Mouse (Mus musculus) stomach, embryonic 15.5 days (tissue): ENCODE results near the gene Epb41l5. TPM values are rescaled to one million over a fixed set of nuclear protein-coding genes. Genes with fewer than 3 reads are reported as not detected.

Experiments used
- ATAC-seq: fragments of 200-750 bp; cut with Nextera tagmentation; 2 replicates; pipeline ENCODE4 v1.8.0; 2017; ENCODE audit warnings: low read depth, moderate number of reproducible peaks, moderate TSS enrichment; ENCODE audit not compliant: insufficient read depth, low FRiP score
- H3K27ac ChIP-seq: fragments of 300-500 bp; sonication (generic); 2 replicates; pipeline ENCODE4 v1.5.1; 2015; ENCODE audit warnings: mild to moderate bottlenecking, inconsistent platforms
- H3K27me3 ChIP-seq: fragments of 300-500 bp; sonication (generic); replicated peaks from 2 replicates; pipeline ENCODE4 v1.6.1; 2015; ENCODE audit warnings: inconsistent platforms
- H3K36me3 ChIP-seq: fragments of 300-500 bp; sonication (generic); 2 replicates; pipeline ENCODE4 v1.6.1; 2015; ENCODE audit warnings: inconsistent platforms
- H3K4me1 ChIP-seq: fragments of 300-500 bp; sonication (generic); 2 replicates; pipeline ENCODE4 v1.6.1; 2015; ENCODE audit warnings: inconsistent platforms
- H3K4me2 ChIP-seq: fragments of 300-500 bp; sonication (generic); 2 replicates; pipeline ENCODE4 v1.6.1; 2015; ENCODE audit warnings: mild to moderate bottlenecking, inconsistent platforms
- H3K4me3 ChIP-seq: fragments of 300-500 bp; sonication (generic); replicated peaks from 2 replicates; pipeline ENCODE4 v1.5.1; 2015; ENCODE audit warnings: inconsistent platforms
- H3K9ac ChIP-seq: fragments of 300-500 bp; sonication (generic); 2 replicates; pipeline ENCODE4 v1.6.1; 2015; ENCODE audit warnings: inconsistent platforms
- H3K9me3 ChIP-seq: fragments of 300-500 bp; sonication (generic); 2 replicates; pipeline ENCODE4 v1.6.1; 2016; ENCODE audit warnings: inconsistent platforms
- whole genome bisulfite sequencing: fragments of 180-500 bp; shearing (Covaris S2); methylation state at CpG from one replicate; pipeline ENCODE4 v1.1.7; 2015; 5-methylcytosine and 5-hydroxymethylcytosine counted together
- polyA plus RNA-seq: library from polyadenylated mRNA; unstranded; fragments of >200 nt; fragmentation: Nextera tagmentation; extraction: Ambion mirVana; gene quantifications from 2 replicates; pipeline ENCODE4 v1.2.1, GENCODE M21; 2015

The Epb41l5 gene
- polyA plus RNA-seq, 1 experiment from 2014 or later, result 35.1 TPM

- Histone ChIP-seq H3K9me3 (no peaks in the 10 kb centered on the region), H3K36me3 (no peaks in the 10 kb centered on the region), H3K4me3 (no peak overlapping the region), H3K27ac (no peak overlapping the region), H3K4me2 (no peak overlapping the region), H3K4me1 (no peaks in the 10 kb centered on the region), H3K9ac (no peak overlapping the region), H3K27me3 (no peaks in the 10 kb centered on the region)
- ATAC-seq, result no peak
- 78% methylated on average over 5 of the region's 5 CpGs for WGBS
Measured at GRCm38 (mm10) chr1:119544611-119545155, 104.1 kb downstream of the Epb41l5 start.

DNA sequence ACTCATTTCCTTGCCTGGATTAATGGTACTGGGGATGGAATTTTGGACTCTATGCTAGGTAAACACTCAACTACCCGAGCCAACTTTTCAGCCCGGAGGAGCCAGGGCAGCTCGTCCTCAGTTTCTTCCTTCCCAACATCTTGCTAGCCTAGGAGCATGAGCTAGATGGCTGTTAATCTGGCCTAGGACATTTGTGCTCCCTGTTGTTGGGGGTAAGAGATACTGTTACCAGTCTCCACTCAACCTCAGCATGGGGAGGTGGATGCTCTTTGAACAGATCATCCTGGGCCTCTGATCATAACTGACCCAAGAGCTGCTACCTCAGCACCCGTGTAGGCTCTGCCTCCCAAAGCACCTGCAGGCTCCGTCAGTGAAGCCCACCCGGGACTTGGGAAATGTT lies 105.5 kb downstream of the Epb41l5 start:
- Histone ChIP-seq H3K4me2 (no peak overlapping the region), H3K4me1 (no peaks in the 10 kb centered on the region), H3K27me3 (no peaks in the 10 kb centered on the region), H3K27ac (no peak overlapping the region), H3K36me3 (no peaks in the 10 kb centered on the region), H3K9me3 (no peaks in the 10 kb centered on the region), H3K4me3 (no peak overlapping the region), H3K9ac (no peak overlapping the region)
- 76% methylated on average over 6 of the region's 6 CpGs for WGBS
- ATAC-seq, result no peak

GRCm38 (mm10) chr1:119541570-119541969 lies 107.2 kb downstream of the Epb41l5 start:
- H3K36me3 ChIP-seq, result no peaks in the 10 kb centered on the region
- H3K27me3 ChIP-seq, result no peaks in the 10 kb centered on the region
- H3K9me3 ChIP-seq, result no peaks in the 10 kb centered on the region
- no peak overlapping the region for H3K27ac ChIP-seq
- no peak overlapping the region for H3K9ac ChIP-seq
- 48% methylated on average over 3 of the region's 3 CpGs for WGBS
- H3K4me3 ChIP-seq, result no peak overlapping the region
- ATAC-seq, result no peak
- no peaks in the 10 kb centered on the region for H3K4me1 ChIP-seq
- no peak overlapping the region for H3K4me2 ChIP-seq

DNA sequence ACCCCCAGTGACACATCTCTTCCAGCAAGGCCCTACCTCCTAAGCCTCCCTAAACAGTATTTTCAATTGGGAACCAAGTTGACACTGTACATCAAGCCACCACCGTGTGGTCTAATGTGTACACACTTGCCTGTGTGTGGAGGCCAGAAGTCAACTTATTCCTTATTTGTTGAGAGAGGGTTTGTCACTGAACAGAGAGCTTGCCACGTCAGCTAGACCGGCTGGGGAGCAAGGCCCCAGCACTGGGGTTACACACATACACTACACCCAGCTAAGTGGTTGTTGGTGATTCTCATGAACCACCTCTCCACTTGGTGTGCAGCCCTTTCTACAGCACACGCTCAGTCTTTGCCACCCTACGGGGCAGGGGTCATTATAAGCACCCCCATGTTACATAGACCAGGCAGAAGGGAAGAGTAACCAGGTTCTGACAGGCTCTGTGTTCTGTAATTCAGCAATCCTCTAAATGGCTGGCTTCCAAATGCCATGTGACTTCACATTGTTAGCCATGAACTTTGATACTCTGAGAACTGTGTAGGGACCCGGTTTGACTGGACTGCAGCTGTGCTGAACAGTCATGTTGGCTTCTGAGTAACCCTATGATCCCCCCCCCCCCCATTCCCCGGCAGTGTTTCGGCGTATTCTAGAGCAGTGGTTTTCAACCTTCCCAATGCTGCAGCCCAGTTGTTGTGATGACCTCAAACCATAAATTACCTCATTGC lies 107.8 kb downstream of the Epb41l5 start:
- no peak overlapping the region for H3K9ac ChIP-seq
- ATAC-seq, result peak; percentile 71; the same call in 1 of the 2 replicates
- H3K27me3 ChIP-seq, result no peaks in the 10 kb centered on the region
- H3K36me3 ChIP-seq, result no peaks in the 10 kb centered on the region
- no peaks in the 10 kb centered on the region for H3K4me1 ChIP-seq
- H3K4me3 ChIP-seq, result no peak overlapping the region
- no peaks in the 10 kb centered on the region for H3K9me3 ChIP-seq
- H3K4me2 ChIP-seq, result no peak overlapping the region
- WGBS, result 61% methylated on average over 9 of the region's 9 CpGs
- peak overlapping the region; percentile 44; the same call in 1 of the 2 replicates for H3K27ac ChIP-seq

- no peaks in the 10 kb centered on the region for H3K36me3 ChIP-seq
- WGBS, result 39% methylated on average over 2 of the region's 2 CpGs
- H3K4me2 ChIP-seq, result no peak overlapping the region
- no peak for ATAC-seq
- no peak overlapping the region for H3K9ac ChIP-seq
- no peak overlapping the region for H3K4me3 ChIP-seq
- H3K27ac ChIP-seq, result no peak overlapping the region
- no peaks in the 10 kb centered on the region for H3K27me3 ChIP-seq
- H3K4me1 ChIP-seq, result no peaks in the 10 kb centered on the region
- H3K9me3 ChIP-seq, result no peaks in the 10 kb centered on the region
Measured at GRCm38 (mm10) chr1:119539252-119539651, 109.5 kb downstream of the Epb41l5 start.

- Histone ChIP-seq H3K4me3 (no peak overlapping the region), H3K4me1 (no peaks in the 10 kb centered on the region), H3K4me2 (no peak overlapping the region), H3K36me3 (no peaks in the 10 kb centered on the region), H3K9ac (no peak overlapping the region), H3K27me3 (no peaks in the 10 kb centered on the region), H3K27ac (no peak overlapping the region), H3K9me3 (no peaks in the 10 kb centered on the region)
- WGBS, result 69% methylated on average over 6 of the region's 6 CpGs
- ATAC-seq, result no peak
Measured at GRCm38 (mm10) chr1:119537651-119538050, 111.1 kb downstream of the Epb41l5 start.

DNA sequence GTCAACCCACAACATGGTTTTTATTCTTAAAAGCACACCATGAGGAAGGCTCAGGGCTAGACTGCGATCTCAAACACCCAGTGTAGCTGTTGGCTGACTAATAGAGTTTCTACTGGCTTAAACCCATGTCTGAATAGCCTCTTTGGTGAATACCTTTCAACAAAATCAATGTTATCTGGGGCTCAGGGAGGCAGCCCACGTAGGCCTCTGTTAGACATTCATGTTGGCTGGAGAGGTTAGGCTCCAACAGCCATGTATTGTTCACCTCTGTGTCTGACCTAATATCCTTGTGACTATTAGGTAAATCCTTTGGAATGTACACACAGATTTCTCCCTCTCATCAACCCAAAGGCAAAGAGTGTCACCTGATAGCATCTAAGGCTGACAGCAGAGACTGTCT lies 112.7 kb downstream of the Epb41l5 start:
- Histone ChIP-seq H3K27me3 (no peaks in the 10 kb centered on the region), H3K4me1 (no peaks in the 10 kb centered on the region), H3K4me3 (no peak overlapping the region), H3K9me3 (no peaks in the 10 kb centered on the region), H3K36me3 (no peaks in the 10 kb centered on the region), H3K4me2 (no peak overlapping the region), H3K27ac (no peak overlapping the region), H3K9ac (no peak overlapping the region)
- no peak for ATAC-seq
- WGBS, result 74% methylated on average over 2 of the region's 2 CpGs

- Histone ChIP-seq H3K36me3 (no peaks in the 10 kb centered on the region), H3K27me3 (no peaks in the 10 kb centered on the region), H3K4me2 (no peak overlapping the region), H3K9ac (no peak overlapping the region), H3K9me3 (no peaks in the 10 kb centered on the region), H3K27ac (no peak overlapping the region), H3K4me1 (no peaks in the 10 kb centered on the region), H3K4me3 (no peak overlapping the region)
- 84% methylated on average over 5 of the region's 5 CpGs for WGBS
- ATAC-seq, result no peak
Measured at GRCm38 (mm10) chr1:119534341-119534740, 114.5 kb downstream of the Epb41l5 start.

DNA sequence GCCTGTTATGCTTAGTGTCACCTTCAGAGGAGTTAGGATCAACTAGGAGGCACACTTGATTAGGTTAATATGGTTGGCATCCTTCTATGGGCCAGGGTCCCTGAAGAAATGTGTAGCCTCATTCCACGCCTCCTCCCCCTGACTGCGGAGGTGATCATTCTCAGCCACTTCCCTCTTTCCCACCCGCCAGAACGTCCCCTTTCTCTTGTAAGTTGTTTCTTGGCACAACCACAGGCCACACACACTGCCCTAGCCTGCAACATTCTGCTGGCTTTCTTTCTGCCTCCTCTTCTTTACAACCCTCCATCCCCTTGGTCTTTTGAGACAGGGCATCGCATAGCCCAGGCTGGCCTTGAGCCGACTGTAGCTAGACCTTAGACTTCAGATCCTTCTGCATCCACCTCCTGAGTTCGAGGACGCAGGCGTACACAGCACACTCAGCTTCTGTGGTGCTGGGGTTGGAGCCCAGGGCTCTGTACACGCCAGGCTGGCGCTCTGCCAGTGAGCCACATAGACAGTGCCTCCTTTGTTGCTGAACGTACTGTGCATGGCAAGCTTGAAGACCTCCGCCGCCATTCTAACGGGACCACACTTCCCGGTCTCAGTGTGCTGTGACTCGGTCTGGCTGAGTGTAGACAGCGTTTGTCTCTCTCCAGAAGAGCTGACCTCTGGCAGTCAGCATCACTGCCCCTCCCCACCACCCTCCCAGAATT lies 115.6 kb downstream of the Epb41l5 start:
- Histone ChIP-seq H3K4me2 (no peak overlapping the region), H3K4me1 (no peaks in the 10 kb centered on the region), H3K36me3 (peaks cover 9% of the 10 kb centered on the region), H3K27ac (no peak overlapping the region), H3K4me3 (no peak overlapping the region), H3K27me3 (no peaks in the 10 kb centered on the region), H3K9me3 (no peaks in the 10 kb centered on the region), H3K9ac (no peak overlapping the region)
- WGBS, result 81% methylated on average over 18 of the region's 18 CpGs
- peak; percentile 21; the same call in 1 of the 2 replicates for ATAC-seq

DNA sequence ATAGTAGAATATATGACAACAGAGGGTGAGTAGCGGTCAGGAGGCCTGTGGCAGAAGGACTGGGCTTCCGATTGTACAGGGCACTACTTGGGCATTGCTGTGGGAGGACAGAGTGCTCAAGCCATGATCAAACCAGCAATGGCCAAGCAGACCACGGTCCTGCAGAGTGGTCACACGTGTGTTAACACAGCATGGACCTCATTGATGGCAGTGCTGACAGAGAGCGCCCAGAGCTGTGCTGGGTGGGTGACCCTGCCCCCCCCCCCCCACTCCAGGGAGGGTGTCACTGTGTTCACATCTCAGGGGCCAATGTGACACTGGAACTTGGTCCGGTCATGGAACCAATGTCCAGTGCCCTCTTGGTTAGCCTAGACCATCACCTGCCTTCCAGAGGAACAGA lies 116.6 kb downstream of the Epb41l5 start:
- Histone ChIP-seq H3K4me3 (no peak overlapping the region), H3K27ac (no peak overlapping the region), H3K9me3 (no peaks in the 10 kb centered on the region), H3K9ac (no peak overlapping the region), H3K4me2 (no peak overlapping the region), H3K36me3 (peaks cover 18% of the 10 kb centered on the region), H3K27me3 (no peaks in the 10 kb centered on the region), H3K4me1 (no peaks in the 10 kb centered on the region)
- 84% methylated on average over 6 of the region's 6 CpGs for WGBS
- no peak for ATAC-seq

GRCm38 (mm10) chr1:119530941-119531340 lies 117.9 kb downstream of the Epb41l5 start:
- H3K27ac ChIP-seq, result no peak overlapping the region; the same call in 1 of the 2 replicates
- peaks cover 23% of the 10 kb centered on the region for H3K36me3 ChIP-seq
- H3K27me3 ChIP-seq, result no peaks in the 10 kb centered on the region
- H3K9ac ChIP-seq, result no peak overlapping the region
- no peak overlapping the region for H3K4me2 ChIP-seq
- H3K4me3 ChIP-seq, result no peak overlapping the region
- no peak for ATAC-seq
- no peaks in the 10 kb centered on the region for H3K9me3 ChIP-seq
- H3K4me1 ChIP-seq, result peaks cover 9% of the 10 kb centered on the region
- 58% methylated on average over 13 of the region's 13 CpGs for WGBS
